Mouse (Mus musculus) midbrain, embryonic 15.5 days (tissue): ENCODE measurements at regions not wholly inside any gene's neighbourhood (a gene's known extent, or its start where the extent isn't known, plus 50 kb on each side); places are given as distances from the start of the nearest gene placed in this dataset.
A peak's percentile ranks its signal among the peaks of the same experiment; 100 is the strongest.
"Not testable (repeated sequence)": the region's sequence is repeated elsewhere in the genome, so short reads cannot be mapped to it uniquely, and the experiment has no call there.

Source experiments
- ATAC-seq: fragments of 200-750 bp; cut with Nextera tagmentation; replicated peaks from 2 replicates; pipeline ENCODE4 v1.8.0; 2017; ENCODE audit warnings: moderate TSS enrichment
- H3K27ac ChIP-seq: fragments of 300-500 bp; sonication (generic); 2 replicates; pipeline ENCODE4 v1.5.1; 2015; ENCODE audit warnings: mild to moderate bottlenecking, inconsistent platforms
- H3K27me3 ChIP-seq: fragments of 300-500 bp; sonication (generic); replicated peaks from 2 replicates; pipeline ENCODE4 v1.6.1; 2015; ENCODE audit warnings: inconsistent platforms
- H3K36me3 ChIP-seq: fragments of 300-500 bp; sonication (generic); replicated peaks from 2 replicates; pipeline ENCODE4 v1.6.1; 2015; ENCODE audit warnings: inconsistent platforms
- H3K4me1 ChIP-seq: fragments of 300-500 bp; sonication (generic); 2 replicates; pipeline ENCODE4 v1.6.1; 2015; ENCODE audit warnings: inconsistent platforms
- H3K4me2 ChIP-seq: fragments of 300-500 bp; sonication (generic); 2 replicates; pipeline ENCODE4 v1.6.1; 2015; ENCODE audit warnings: inconsistent platforms, mild to moderate bottlenecking, moderate library complexity
- H3K4me3 ChIP-seq: fragments of 300-500 bp; sonication (generic); 2 replicates; pipeline ENCODE4 v1.5.1; 2015; ENCODE audit warnings: mild to moderate bottlenecking, inconsistent platforms
- H3K9ac ChIP-seq: fragments of 300-500 bp; sonication (generic); 2 replicates; pipeline ENCODE4 v1.6.1; 2015; ENCODE audit warnings: mild to moderate bottlenecking, inconsistent platforms
- H3K9me3 ChIP-seq: fragments of 300-500 bp; sonication (generic); 2 replicates; pipeline ENCODE4 v1.6.1; 2016; ENCODE audit warnings: inconsistent platforms
- WGBS: fragments of 180-500 bp; shearing (Covaris S2); methylation state at CpG from one replicate; pipeline ENCODE4 v1.1.7; 2015; ENCODE audit warnings: mixed read lengths; 5-methylcytosine and 5-hydroxymethylcytosine counted together

- H3K9ac ChIP-seq, H3K9me3 ChIP-seq, H3K4me3 ChIP-seq, H3K36me3 ChIP-seq, H3K4me2 ChIP-seq, H3K27me3 ChIP-seq, H3K4me1 ChIP-seq, H3K27ac ChIP-seq: not testable (repeated sequence)
- 46% methylated on average over 3 of the region's 3 CpGs for WGBS
- ATAC-seq = peak; percentile 93
These were observed 476.1 kb upstream of the Olfr161 start for GRCm38 (mm10) chr16:3114473-3115335.

GRCm38 (mm10) chr16:3115336-3116112 lies 475.3 kb upstream of the Olfr161 start:
- H3K36me3 ChIP-seq, H3K4me2 ChIP-seq, H3K4me3 ChIP-seq, H3K9ac ChIP-seq, H3K9me3 ChIP-seq, H3K27ac ChIP-seq, H3K4me1 ChIP-seq, H3K27me3 ChIP-seq: not testable (repeated sequence)
- 73% methylated on average over 8 of the region's 9 CpGs for WGBS
- peak; percentile 78 for ATAC-seq

- not testable (repeated sequence) for H3K27ac ChIP-seq, H3K36me3 ChIP-seq, H3K9me3 ChIP-seq, H3K27me3 ChIP-seq, H3K4me2 ChIP-seq, H3K4me1 ChIP-seq, H3K9ac ChIP-seq, H3K4me3 ChIP-seq, ATAC-seq
- WGBS = 58% methylated on average over 3 of the region's 3 CpGs
These were observed 474.7 kb upstream of the Olfr161 start for GRCm38 (mm10) chr16:3116113-3116511.

- H3K27ac ChIP-seq, H3K4me3 ChIP-seq, H3K4me1 ChIP-seq, H3K36me3 ChIP-seq, H3K9ac ChIP-seq, ATAC-seq, H3K27me3 ChIP-seq, H3K4me2 ChIP-seq, H3K9me3 ChIP-seq: not testable (repeated sequence)
These were observed 469.6 kb upstream of the Olfr161 start for GRCm38 (mm10) chr16:3121216-3121615.

GRCm38 (mm10) chr16:3122145-3122860 lies 468.5 kb upstream of the Olfr161 start:
- 59% methylated on average over 4 of the region's 6 CpGs for WGBS
- ATAC-seq = not testable (repeated sequence)

GRCm38 (mm10) chr16:3122861-3123477 lies 467.9 kb upstream of the Olfr161 start:
- not testable (repeated sequence) for H3K4me1 ChIP-seq, H3K9me3 ChIP-seq, H3K27ac ChIP-seq, H3K4me2 ChIP-seq, ATAC-seq, H3K27me3 ChIP-seq, H3K4me3 ChIP-seq, H3K36me3 ChIP-seq, H3K9ac ChIP-seq
- 69% methylated on average over 8 of the region's 8 CpGs for WGBS

More at GRCm38 (mm10) chr16:3122145-3122860, 468.5 kb upstream of the Olfr161 start:
- not testable (repeated sequence) for H3K27me3 ChIP-seq, H3K36me3 ChIP-seq, H3K4me3 ChIP-seq, H3K9me3 ChIP-seq, H3K27ac ChIP-seq, H3K9ac ChIP-seq, H3K4me1 ChIP-seq, H3K4me2 ChIP-seq

GRCm38 (mm10) chr16:3127317-3127716 lies 463.5 kb upstream of the Olfr161 start:
- H3K9ac ChIP-seq, H3K4me1 ChIP-seq, H3K27ac ChIP-seq, H3K27me3 ChIP-seq, H3K4me2 ChIP-seq, H3K4me3 ChIP-seq, H3K9me3 ChIP-seq, H3K36me3 ChIP-seq, ATAC-seq: not testable (repeated sequence)
- 44% methylated on average over 2 of the region's 2 CpGs for WGBS
